Mouse (Mus musculus) erythroid progenitor cell, adult 5-6 weeks (primary cell): ENCODE data around the gene Clcn3. TPM values are rescaled to one million over a fixed set of nuclear protein-coding genes. Genes with fewer than 3 reads are reported as not detected.

ENCODE experiments used
- ATAC-seq: replicated peaks from 2 replicates; pipeline ENCODE4 v1.8.0; 2016; ENCODE audit warnings: moderate number of reproducible peaks, mild to moderate bottlenecking, moderate TSS enrichment, inconsistent platforms; ENCODE audit not compliant: poor library complexity, low FRiP score, severe bottlenecking
- total RNA-seq, 2 experiments: library from RNA; stranded (forward) in 1 of 2; stranded (reverse) in 1 of 2; fragments of 150-400 nt in 1 of 2; fragments of 186-747, 209-891 nt in 1 of 2; gene quantifications; 2 replicates each; pipeline versions ENCODE4 v1.2.3 to v1.2.4; 2015 to 2017; ENCODE audit warnings: low replicate concordance in 2 of 2

Clcn3 gene
- total RNA-seq, 2 experiments from 2014 or later = 374 to 484 TPM

- ATAC-seq = peak; percentile 86
Observed at GRCm38 (mm10) chr8:60954281-60955014, 28.7 kb downstream of the Clcn3 start.

DNA sequence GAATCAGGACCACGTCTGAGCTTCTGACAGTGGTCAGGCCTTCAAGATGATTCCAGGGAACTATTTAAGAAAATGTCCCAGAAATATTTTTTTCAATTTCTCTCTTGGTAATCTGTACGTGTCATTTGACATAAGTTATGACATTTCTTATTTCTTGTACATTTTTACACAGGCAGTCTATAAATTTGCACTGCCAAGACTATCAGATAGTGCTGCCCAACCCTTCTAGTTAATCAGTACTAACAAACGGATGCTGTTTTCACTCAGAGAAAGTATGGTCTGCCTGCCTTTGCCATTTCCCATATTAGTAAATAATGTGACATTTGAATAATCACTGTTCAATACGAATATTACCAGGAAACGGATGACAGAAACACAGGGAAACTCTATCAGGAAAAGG is 30.3 kb downstream of the Clcn3 start:
- ATAC-seq = 0 out of 2 replicates have a peak, but pooled peaks have one; percentile 30

DNA sequence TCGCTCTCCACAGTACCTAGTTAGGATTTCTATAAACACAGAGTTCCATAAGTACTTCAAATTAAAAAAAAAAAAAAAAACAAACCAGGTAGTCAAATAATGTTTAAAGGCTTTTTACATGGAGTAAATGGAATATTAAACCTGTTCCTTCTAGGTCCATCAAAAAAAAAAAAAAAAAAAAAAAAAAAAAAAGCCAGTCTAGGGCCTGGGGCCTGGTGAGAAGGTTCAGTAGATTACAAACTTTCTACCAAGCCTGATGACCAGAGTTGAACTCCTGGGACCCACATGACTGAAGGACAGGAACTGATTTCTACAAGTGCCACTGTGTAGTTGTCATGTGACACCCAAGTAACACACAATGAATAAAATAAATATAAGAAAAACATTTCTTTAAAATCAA is 31.3 kb downstream of the Clcn3 start:
- no peak for ATAC-seq

- ATAC-seq = no peak
Observed at GRCm38 (mm10) chr8:60951271-60951670, 31.8 kb downstream of the Clcn3 start.

DNA sequence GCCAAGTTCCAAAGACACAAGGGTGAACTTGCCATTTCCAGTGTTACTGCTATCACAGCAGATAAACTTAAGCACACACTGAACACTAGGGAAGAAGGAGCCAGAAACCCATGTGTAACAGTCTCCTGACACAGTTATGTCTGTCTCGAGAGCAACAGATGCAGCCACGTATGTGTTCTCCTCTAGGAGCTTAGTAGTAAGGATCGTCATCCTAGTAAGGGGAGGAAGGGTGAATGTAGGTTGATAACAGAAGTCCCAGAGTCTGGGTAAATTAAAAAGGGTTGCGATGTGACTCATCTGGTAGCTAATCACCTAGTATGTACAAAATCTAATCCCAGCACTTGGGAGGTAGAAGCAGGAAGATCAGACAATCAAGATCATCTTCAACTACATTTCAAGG is 33.2 kb downstream of the Clcn3 start:
- ATAC-seq = no peak

- no peak for ATAC-seq
Observed at GRCm38 (mm10) chr8:60947503-60947902, 35.6 kb downstream of the Clcn3 start.

GRCm38 (mm10) chr8:60942867-60943266 is 40.2 kb downstream of the Clcn3 start:
- ATAC-seq = no peak

DNA sequence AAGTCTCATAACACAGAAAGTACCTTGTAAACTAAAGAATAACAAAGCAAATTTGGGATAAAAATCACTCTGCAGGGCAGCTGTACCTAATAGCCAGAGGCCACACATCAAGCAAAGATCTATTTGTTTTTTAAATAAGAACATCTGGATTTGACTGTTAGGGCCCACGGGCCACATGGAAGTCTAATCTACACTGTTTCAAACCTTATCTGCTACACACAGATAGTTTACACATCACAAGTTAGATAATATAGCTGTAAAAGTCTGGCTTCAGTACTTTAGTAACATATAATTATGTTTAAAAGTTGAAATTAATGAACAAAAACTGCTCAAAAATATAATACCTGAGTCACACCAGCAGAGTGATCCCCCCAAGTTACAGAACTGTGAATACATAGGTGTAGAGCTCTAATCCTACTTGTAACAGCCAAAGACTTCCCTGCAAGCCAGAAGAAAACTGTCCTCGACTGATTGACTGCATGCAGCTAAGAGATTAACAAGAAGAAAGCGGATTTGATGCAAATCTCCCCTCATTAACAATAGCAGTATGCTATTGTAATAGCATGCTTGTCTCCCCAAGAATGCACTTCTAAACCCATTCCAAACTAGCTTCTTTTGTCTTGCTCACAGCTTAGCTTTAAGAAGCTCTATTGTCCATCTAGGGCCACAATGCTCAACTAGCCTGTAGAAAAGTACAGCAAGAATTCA is 44.2 kb downstream of the Clcn3 start:
- ATAC-seq = peak; percentile 36; the same call in 1 of the 2 replicates

GRCm38 (mm10) chr8:60933617-60934016 is 49.5 kb downstream of the Clcn3 start:
- no peak for ATAC-seq

- no peak for ATAC-seq
Observed at GRCm38 (mm10) chr8:60920176-60920575, 62.9 kb downstream of the Clcn3 start.

DNA sequence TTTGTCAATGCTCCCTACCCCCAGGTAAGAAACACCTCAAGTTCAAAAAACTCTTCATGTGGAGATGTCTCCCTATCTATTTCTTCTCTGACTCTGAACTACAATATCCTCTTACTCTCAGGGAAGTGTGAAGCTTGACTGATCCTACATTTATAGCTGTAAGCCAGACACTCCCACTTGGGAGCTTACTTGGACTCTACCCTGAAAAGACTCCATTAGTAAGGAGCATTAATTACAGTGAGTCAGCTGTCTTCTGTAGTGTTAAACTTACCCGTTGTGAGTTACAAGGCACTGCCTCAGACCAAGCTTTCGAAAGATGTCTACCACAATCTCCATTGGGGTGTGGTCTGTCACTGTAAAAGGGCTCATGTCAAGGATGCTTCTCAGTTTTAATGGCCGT is 64.0 kb downstream of the Clcn3 start:
- no peak for ATAC-seq

DNA sequence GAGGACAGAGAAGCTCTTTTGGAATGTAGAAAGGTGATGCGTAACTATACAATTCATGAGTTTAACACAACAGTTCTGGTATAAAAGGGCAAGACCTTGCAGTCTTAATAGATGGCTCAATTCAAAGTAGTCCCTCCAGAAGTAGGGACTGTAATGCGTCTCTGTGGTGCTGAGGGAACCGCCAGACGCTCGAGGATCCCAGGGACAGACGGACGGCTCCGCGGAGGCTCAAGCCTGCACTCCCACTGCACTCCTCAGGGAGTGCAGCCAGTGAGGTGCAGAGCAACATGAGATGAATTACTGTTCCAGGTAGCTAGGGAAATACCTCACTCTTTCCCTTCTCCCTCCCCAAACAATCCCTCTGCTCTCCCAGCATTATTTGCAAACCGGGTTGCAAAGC is 70.5 kb downstream of the Clcn3 start:
- no peak; the same call in 1 of the 2 replicates for ATAC-seq

- no peak for ATAC-seq
Observed at GRCm38 (mm10) chr8:60912081-60912480, 71.0 kb downstream of the Clcn3 start.

DNA sequence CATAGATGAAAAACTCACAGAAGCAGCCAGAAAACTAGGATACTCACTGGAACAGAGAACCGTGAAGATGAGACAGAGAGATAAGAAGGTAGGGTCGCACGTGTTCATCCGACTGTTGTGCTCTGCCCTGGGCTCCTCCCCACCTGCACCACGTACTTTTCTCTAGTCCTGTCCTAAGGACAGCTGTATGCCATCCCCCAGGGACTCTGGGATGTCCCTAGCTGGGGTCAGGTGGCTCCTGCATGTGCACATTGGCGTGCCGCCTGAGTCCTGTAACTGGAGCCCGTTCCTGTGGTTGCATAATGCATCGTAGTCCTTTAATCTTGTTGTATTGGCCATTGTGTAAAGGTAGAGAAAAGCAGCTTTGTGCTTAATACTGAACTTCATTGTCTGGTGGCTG is 83.0 kb downstream of the Clcn3 start:
- ATAC-seq = no peak

DNA sequence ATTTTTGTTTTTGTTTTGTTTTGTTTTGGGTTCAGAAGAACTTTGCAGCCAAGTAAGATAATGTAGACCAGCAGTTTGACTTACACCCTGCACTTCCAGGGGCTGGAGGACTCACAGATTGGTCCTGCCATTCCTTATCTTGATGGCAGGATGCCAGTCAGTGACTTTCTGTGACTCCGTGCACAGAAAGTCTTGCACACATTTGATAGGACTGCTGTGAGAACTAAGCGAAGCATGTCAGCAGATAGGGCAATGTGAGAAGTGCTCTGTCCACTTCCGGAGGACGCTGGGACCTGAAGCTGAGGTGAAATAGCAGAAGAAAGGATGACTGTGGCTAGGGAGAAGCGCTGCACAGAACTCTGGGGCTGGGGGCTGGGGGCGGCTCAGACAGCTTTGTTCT is 87.2 kb downstream of the Clcn3 start:
- ATAC-seq = peak; percentile 85

- ATAC-seq = no peak
Observed at GRCm38 (mm10) chr8:60891757-60892156, 91.3 kb downstream of the Clcn3 start.

DNA sequence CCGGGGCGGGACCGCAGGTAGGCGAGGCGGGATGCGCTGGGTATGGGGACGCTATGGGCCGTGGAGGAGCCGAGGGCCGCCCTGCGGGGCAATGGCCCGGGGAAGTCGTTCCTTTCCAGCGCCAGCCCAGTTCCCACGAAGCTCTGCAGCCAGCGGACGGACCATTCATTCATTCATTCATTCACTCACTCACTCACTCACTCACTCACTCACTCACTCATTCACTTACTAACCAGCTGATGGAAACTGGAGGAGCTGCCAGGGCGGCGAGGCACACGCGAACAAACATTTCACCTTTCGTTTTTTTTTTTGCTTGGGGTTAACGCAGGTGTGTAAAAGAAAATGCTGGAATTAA is 92.6 kb downstream of the Clcn3 start:
- ATAC-seq = no peak

DNA sequence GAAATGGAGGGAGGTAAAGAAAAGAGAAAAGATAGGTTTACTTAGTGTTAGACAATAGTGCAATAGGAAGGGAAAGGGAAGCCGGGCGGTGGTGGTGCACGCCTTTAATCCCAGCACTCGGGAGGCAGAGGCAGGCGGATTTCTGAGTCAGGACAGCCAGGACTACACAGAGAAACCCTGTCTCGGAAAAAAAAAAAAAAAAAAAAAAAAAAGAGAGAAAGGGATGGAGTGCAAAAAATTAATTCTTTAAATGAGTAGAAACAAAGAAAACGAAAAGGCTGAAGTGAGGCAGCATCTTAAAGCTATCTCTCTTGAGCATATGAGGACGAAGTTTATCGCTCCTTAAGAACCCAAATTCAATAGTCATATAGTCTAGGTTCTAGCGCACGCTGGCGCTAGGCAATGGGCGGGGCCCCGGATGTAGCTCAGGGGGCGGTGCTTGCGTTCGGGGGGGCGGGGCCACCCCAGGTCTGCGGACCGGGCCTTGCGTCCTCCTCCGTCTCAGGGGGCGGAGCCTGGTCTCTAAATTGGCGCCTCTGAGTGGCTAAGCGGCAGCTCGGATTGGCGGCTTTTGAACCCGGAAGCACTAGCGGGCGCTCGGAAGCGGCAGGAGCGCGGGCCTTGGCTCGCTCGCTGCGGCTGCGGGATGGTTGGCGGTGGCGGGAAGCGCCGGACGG is 93.1 kb downstream of the Clcn3 start, which contains the start of gene Hpf1:
TSS of gene Hpf1 (plus strand) at position 576 of the 677 bp plus-strand sequence.
- ATAC-seq = peak; percentile 98

GRCm38 (mm10) chr8:60889131-60889842 is 93.8 kb downstream of the Clcn3 start:
- no peak for ATAC-seq

- ATAC-seq = no peak
Observed at GRCm38 (mm10) chr8:60886736-60887135, 96.4 kb downstream of the Clcn3 start.
